Mouse (Mus musculus): ENCODE results near the gene Cox6a1. TPM values are rescaled to one million over a fixed set of nuclear protein-coding genes. Genes with fewer than 3 reads are reported as not detected.
"Not testable (repeated sequence)": the region's sequence is repeated elsewhere in the genome, so short reads cannot be mapped to it uniquely, and the experiment has no call there.

Cox6a1 gene
- polyA plus RNA-seq (2012; rRNA removed), result 4,626 and 5,972 TPM in 2 replicates

DNA sequence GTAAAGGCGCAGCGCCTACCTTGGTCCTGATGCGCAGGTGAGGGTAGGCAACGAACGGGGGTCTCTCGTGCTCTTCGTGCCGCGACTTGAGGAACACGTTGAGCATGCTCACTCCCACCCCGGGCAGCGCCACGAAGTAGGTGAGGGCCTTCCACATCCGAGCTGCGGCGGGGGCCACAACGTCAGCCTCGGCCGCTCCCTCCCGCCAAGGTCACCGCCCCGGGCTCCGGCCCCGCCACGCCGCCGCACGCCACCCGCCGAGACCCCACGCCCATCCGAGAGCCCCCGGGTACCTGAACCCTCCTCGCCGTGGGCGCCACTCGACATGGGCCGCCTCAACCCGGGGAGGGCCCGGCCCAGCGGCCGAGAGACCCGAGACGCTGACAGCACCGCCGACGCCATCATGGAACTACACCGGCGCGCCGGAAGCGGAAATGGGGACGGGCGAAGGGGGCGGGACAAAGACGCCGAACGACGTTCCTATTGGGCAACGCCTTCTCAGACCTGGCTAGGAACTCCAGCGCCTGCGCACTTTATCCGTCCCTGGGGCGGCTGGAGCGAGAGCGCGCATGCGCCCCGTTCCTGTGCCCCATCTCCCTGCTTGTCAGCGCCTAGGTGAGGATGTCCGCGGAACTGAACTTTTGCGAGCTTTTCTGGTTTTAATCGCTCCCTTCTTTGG lies at the start of gene Cox6a1:
TSS of gene Cox6a1 (minus strand) at position 436 of the 679 bp plus-strand sequence.
- Histone ChIP-seq H3K27ac (ENCODE audit: insufficient read depth, low read depth, low read length) (peak within 1 kb of the TSS; percentile 88), H3K27me3 (replicated peaks; ENCODE audit: control insufficient read depth, insufficient read depth, low read length) (no peaks in the 10 kb centered on the region), H3K36me3 (ENCODE audit: control insufficient read depth, insufficient read depth, low read length) (peaks cover 1% of the 10 kb centered on the region; the same call in 1 of the 2 replicates), H3K4me3 (ENCODE audit: insufficient read depth, low read depth, low read length) (peak within 1 kb of the TSS; percentile 99), H3K4me1 (ENCODE audit: control insufficient read depth, insufficient read depth, low read length) (peaks cover 6% of the 10 kb centered on the region; the same call in 1 of the 2 replicates)
- WGBS, result under 1% methylated on average over 74 of the region's 74 CpGs
- TF ChIP-seq CTCF (conservative IDR thresholded peaks at IDR 0.05; ENCODE audit: insufficient read depth, insufficient read length, low read depth, low read length) (no peak; the same call in 1 of the 2 replicates), POLR2A (IDR thresholded peaks at IDR 0.05; ENCODE audit: low read depth, low read length) (peak; percentile 34)
- peak; percentile 99 for DNase-seq

DNA sequence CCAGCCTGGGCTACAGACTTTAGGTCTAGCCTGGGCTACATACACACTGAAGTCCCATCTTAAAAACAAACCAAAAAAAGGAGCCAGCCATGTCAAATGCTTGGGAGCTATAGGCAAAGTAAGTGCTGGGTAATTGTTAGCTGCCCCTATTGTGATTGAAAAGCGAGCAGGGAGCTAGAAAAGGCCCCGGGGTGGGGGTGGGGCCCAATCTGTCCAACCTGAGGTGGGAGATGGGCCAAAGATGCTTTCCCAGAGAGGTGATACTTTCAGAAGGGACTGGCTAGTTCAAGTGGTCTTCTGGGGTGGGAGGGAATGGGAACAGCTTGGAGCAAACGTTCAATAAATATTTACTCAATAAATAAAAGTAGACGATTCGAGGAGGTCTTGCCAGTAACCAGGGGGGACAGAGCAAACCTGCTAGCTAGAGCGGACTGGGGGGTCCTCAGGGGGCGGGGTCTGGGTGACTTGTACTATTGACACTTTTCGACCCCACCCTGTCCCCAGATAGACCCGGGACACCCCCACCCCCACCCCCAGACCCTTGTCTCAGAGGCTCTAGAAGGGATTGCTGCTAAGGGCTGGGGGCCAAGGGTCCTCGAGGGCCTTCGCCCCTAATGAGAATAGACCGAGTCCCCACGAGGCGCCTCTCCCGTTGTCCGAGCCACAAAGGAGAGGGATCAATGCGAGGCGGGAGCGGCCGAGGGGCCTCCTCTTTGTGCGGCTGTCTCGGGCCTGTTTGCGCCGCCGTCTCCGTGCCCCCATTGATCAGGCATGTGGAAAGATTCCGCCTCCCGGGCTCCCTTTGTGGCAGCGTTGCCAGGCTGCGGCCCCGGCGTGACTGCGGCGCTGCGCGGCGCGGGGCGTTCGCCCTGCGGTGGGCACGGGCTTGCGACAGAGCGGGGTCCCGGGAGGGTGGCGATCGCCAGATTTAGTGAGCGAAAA lies 49.3 kb upstream of the Cox6a1 start:
- 8% methylated on average over 48 of the region's 48 CpGs for WGBS
- H3K4me1 ChIP-seq (ENCODE audit: control insufficient read depth, insufficient read depth, low read length), result no peaks in the 10 kb centered on the region
- H3K27ac ChIP-seq (ENCODE audit: insufficient read depth, low read depth, low read length), result no peak overlapping the region
- no peak overlapping the region for H3K4me3 ChIP-seq (ENCODE audit: insufficient read depth, low read depth, low read length)
- TF ChIP-seq CTCF (conservative IDR thresholded peaks at IDR 0.05; ENCODE audit: insufficient read depth, insufficient read length, low read depth, low read length) (no peak), POLR2A (IDR thresholded peaks at IDR 0.05; ENCODE audit: low read depth, low read length) (no peak)
- no peak for DNase-seq
- H3K27me3 ChIP-seq (replicated peaks; ENCODE audit: control insufficient read depth, insufficient read depth, low read length), result peaks cover 3% of the 10 kb centered on the region
- no peaks in the 10 kb centered on the region for H3K36me3 ChIP-seq (ENCODE audit: control insufficient read depth, insufficient read depth, low read length)

DNA sequence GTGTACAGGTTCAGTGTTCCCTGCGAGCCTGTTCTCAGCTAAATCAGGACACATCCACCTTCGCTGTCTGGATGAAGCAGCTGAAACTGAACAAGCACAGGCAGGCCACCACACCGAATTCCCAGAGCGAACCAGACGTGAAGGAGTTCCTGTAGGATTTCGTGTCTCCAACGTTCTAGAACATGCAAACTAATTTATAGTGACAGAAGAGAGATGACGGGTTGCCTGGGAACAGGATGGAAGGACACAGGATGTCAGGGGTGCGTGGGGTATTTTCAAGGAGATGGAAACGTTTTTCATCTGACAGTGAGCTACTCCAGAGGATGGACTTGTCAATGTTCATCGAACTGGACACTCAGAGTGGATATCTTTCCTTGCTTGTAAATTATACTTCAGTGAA lies 47.9 kb upstream of the Cox6a1 start:
- no peak overlapping the region for H3K4me3 ChIP-seq (ENCODE audit: insufficient read depth, low read depth, low read length)
- H3K36me3 ChIP-seq (ENCODE audit: control insufficient read depth, insufficient read depth, low read length), result no peaks in the 10 kb centered on the region
- DNase-seq, result no peak
- TF ChIP-seq CTCF (conservative IDR thresholded peaks at IDR 0.05; ENCODE audit: insufficient read depth, insufficient read length, low read depth, low read length) (no peak), POLR2A (IDR thresholded peaks at IDR 0.05; ENCODE audit: low read depth, low read length) (no peak)
- peaks cover 3% of the 10 kb centered on the region for H3K27me3 ChIP-seq (replicated peaks; ENCODE audit: control insufficient read depth, insufficient read depth, low read length)
- H3K27ac ChIP-seq (ENCODE audit: insufficient read depth, low read depth, low read length), result no peak overlapping the region
- WGBS, result 57% methylated on average over 11 of the region's 11 CpGs
- H3K4me1 ChIP-seq (ENCODE audit: control insufficient read depth, insufficient read depth, low read length), result no peaks in the 10 kb centered on the region

DNA sequence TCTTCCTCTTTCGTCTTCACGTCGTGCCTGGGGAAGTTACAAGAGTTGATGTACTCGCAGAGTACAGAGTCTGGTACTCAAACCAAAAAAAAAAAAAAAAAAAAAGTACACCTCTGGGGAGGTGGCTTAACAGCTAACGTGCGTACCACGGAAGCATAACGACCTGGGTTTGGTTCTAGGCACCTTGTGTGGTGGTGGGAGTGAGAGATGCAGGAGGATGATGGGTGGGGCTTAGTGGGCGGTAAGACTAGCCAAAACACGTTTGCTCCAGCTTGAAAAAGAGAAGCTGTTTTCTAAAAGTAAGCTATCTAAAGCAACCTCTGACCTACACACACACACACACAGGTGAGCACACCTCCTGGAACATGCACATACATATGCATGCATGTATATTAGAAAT lies 46.1 kb upstream of the Cox6a1 start:
- Histone ChIP-seq H3K4me1 (ENCODE audit: control insufficient read depth, insufficient read depth, low read length) (no peaks in the 10 kb centered on the region), H3K27me3 (replicated peaks; ENCODE audit: control insufficient read depth, insufficient read depth, low read length) (peaks cover 3% of the 10 kb centered on the region), H3K27ac (ENCODE audit: insufficient read depth, low read depth, low read length) (no peak overlapping the region), H3K36me3 (ENCODE audit: control insufficient read depth, insufficient read depth, low read length) (no peaks in the 10 kb centered on the region), H3K4me3 (ENCODE audit: insufficient read depth, low read depth, low read length) (no peak overlapping the region)
- no peak for DNase-seq
- 17% methylated on average over 10 of the region's 10 CpGs for WGBS
- no peak for TF ChIP-seq CTCF (conservative IDR thresholded peaks at IDR 0.05; ENCODE audit: insufficient read depth, insufficient read length, low read depth, low read length)

DNA sequence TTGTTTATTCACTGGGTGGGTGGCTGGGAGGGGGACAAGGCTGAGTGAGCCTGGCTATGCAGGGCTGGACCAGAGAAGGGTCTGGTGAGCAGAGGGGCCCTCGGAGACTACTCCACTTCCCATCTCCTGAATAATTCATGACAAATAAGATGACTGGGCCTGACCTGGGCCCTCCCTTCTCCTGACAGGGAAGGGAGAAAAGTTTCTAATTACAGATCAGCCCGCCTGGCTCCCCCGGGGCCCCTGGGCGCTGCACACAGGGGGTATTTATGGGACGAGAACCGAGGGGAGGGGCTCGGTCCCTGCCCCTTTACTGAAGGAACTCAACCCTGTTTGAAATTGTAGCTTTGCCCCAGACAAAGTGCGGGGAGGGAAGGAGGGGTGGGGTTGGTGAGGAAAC lies 45.4 kb upstream of the Cox6a1 start:
- DNase-seq, result no peak
- WGBS, result 11% methylated on average over 8 of the region's 8 CpGs
- H3K27ac ChIP-seq (ENCODE audit: insufficient read depth, low read depth, low read length), result no peak overlapping the region

DNA sequence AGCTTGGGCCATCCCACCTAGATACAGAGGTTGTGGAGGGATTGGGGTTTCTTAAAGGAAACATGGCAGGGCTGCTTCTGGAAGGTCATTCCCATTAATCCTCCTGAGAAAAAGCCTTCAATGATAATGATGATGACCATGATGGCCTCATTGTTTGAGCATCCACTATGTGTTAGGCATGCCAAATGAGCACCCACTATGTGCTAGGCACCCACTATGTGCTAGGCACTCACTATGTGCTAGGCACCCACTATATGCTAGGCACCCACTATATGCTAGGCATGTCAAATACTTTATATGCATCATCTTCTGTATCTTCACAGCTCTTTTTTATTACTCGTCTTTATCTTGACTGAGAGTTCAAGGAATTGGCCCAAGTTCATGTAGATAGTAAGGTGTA lies 44.2 kb upstream of the Cox6a1 start:
- Histone ChIP-seq H3K27ac (ENCODE audit: insufficient read depth, low read depth, low read length) (no peak overlapping the region), H3K4me1 (ENCODE audit: control insufficient read depth, insufficient read depth, low read length) (no peaks in the 10 kb centered on the region), H3K4me3 (ENCODE audit: insufficient read depth, low read depth, low read length) (no peak overlapping the region), H3K36me3 (ENCODE audit: control insufficient read depth, insufficient read depth, low read length) (no peaks in the 10 kb centered on the region), H3K27me3 (replicated peaks; ENCODE audit: control insufficient read depth, insufficient read depth, low read length) (0 out of 2 replicates have a peak, but pooled peaks cover 1% of the 10 kb centered on the region)
- no peak for DNase-seq
- 100% methylated on average over 1 of the region's 1 CpGs for whole genome bisulfite sequencing
- TF ChIP-seq POLR2A (IDR thresholded peaks at IDR 0.05; ENCODE audit: low read depth, low read length) (no peak), CTCF (conservative IDR thresholded peaks at IDR 0.05; ENCODE audit: insufficient read depth, insufficient read length, low read depth, low read length) (no peak)

More for the DNA sequence above, 45.4 kb upstream of the Cox6a1 start:
- no peak overlapping the region for H3K4me3 ChIP-seq (ENCODE audit: insufficient read depth, low read depth, low read length)
- H3K36me3 ChIP-seq (ENCODE audit: control insufficient read depth, insufficient read depth, low read length), result no peaks in the 10 kb centered on the region
- TF ChIP-seq POLR2A (IDR thresholded peaks at IDR 0.05; ENCODE audit: low read depth, low read length) (no peak), CTCF (conservative IDR thresholded peaks at IDR 0.05; ENCODE audit: insufficient read depth, insufficient read length, low read depth, low read length) (no peak)
- peaks cover 3% of the 10 kb centered on the region for H3K27me3 ChIP-seq (replicated peaks; ENCODE audit: control insufficient read depth, insufficient read depth, low read length)
- no peaks in the 10 kb centered on the region for H3K4me1 ChIP-seq (ENCODE audit: control insufficient read depth, insufficient read depth, low read length)

DNA sequence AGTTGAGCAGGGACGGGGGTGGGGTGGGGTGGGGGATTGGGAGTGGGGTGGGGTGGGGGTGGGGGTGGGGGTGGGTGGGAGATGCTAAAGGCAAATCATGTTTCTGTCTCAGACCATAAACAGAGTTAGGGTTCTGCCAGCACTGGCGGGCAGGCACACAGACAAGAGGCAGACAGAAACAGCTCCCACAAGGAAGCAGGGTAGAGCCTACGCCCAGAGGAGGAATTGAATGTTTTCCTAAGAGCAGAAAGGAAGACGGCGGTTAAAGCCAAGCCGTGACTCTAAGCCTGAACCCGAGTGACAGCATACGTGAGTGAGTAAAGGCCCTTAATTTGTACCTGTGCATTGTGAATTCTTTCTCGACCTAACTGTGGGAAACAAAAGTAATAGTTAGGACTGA lies 43.2 kb upstream of the Cox6a1 start:
- Histone ChIP-seq H3K4me3 (ENCODE audit: insufficient read depth, low read depth, low read length) (no peak overlapping the region), H3K36me3 (ENCODE audit: control insufficient read depth, insufficient read depth, low read length) (no peaks in the 10 kb centered on the region), H3K4me1 (ENCODE audit: control insufficient read depth, insufficient read depth, low read length) (no peaks in the 10 kb centered on the region), H3K27me3 (replicated peaks; ENCODE audit: control insufficient read depth, insufficient read depth, low read length) (0 out of 2 replicates have a peak, but pooled peaks cover 1% of the 10 kb centered on the region), H3K27ac (ENCODE audit: insufficient read depth, low read depth, low read length) (no peak overlapping the region)
- DNase-seq, result no peak
- no peak for TF ChIP-seq CTCF (conservative IDR thresholded peaks at IDR 0.05; ENCODE audit: insufficient read depth, insufficient read length, low read depth, low read length)
- TF ChIP-seq POLR2A (IDR thresholded peaks at IDR 0.05; ENCODE audit: low read depth, low read length), result no peak
- WGBS, result 31% methylated on average over 9 of the region's 9 CpGs

DNA sequence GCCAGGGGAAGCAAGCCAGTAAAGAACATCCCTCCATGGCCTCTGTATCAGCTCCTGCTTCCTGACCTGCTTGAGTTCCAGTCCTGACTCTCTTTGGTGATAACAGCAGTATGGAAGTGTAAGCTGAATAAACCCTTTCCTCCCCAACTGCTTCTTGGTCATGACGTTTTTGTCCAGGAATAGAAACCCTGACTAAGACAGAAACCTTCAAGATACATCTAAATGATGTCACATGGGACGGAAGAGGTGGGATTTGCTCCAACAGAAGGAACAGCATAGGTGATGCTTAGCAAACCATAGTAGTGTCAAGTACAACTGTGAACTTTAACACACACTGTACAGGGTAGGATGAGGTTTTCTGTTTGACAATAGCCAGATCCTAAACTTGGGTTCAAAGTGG lies 30.1 kb upstream of the Cox6a1 start:
- H3K4me1 ChIP-seq (ENCODE audit: control insufficient read depth, insufficient read depth, low read length); DNase-seq; H3K27ac ChIP-seq (ENCODE audit: insufficient read depth, low read depth, low read length); H3K36me3 ChIP-seq (ENCODE audit: control insufficient read depth, insufficient read depth, low read length); H3K4me3 ChIP-seq (ENCODE audit: insufficient read depth, low read depth, low read length); H3K27me3 ChIP-seq (replicated peaks; ENCODE audit: control insufficient read depth, insufficient read depth, low read length): not testable (repeated sequence)
- 74% methylated on average over 2 of the region's 2 CpGs for WGBS
